Mouse (Mus musculus) erythroblast, adult 5-6 weeks (primary cell): ENCODE results near the gene Gm20388. TPM values are rescaled to one million over a fixed set of nuclear protein-coding genes. Genes with fewer than 3 reads are reported as not detected.
A peak's percentile ranks its signal among the peaks of the same experiment; 100 is the strongest.
"Not testable (repeated sequence)": the region's sequence is repeated elsewhere in the genome, so short reads cannot be mapped to it uniquely, and the experiment has no call there.

Experiments
- ATAC-seq: replicated peaks from 2 replicates; pipeline ENCODE4 v1.8.0; 2016; ENCODE audit warnings: moderate number of reproducible peaks, mild to moderate bottlenecking, moderate TSS enrichment, inconsistent platforms; ENCODE audit not compliant: poor library complexity, low FRiP score, severe bottlenecking
- total RNA-seq, 2 experiments: library from RNA; stranded (forward) in 1 of 2; stranded (reverse) in 1 of 2; fragments of 150-400 nt in 1 of 2; fragments of 200-764, 138-1000 nt in 1 of 2; gene quantifications; 2 replicates each; pipeline versions ENCODE4 v1.2.3 to v1.2.4; 2015 to 2017; ENCODE audit warnings: low replicate concordance in 2 of 2

The Gm20388 gene
- total RNA-seq, 2 experiments from 2014 or later, result 2.9 to 7.8 TPM

- peak; percentile 85 for ATAC-seq
Observed at GRCm38 (mm10) chr8:124019782-124020181, 4109.1 kb downstream of the Gm20388 start.

GRCm38 (mm10) chr8:124020439-124021236 is 4110.0 kb downstream of the Gm20388 start:
- ATAC-seq, result peak; percentile 48

DNA sequence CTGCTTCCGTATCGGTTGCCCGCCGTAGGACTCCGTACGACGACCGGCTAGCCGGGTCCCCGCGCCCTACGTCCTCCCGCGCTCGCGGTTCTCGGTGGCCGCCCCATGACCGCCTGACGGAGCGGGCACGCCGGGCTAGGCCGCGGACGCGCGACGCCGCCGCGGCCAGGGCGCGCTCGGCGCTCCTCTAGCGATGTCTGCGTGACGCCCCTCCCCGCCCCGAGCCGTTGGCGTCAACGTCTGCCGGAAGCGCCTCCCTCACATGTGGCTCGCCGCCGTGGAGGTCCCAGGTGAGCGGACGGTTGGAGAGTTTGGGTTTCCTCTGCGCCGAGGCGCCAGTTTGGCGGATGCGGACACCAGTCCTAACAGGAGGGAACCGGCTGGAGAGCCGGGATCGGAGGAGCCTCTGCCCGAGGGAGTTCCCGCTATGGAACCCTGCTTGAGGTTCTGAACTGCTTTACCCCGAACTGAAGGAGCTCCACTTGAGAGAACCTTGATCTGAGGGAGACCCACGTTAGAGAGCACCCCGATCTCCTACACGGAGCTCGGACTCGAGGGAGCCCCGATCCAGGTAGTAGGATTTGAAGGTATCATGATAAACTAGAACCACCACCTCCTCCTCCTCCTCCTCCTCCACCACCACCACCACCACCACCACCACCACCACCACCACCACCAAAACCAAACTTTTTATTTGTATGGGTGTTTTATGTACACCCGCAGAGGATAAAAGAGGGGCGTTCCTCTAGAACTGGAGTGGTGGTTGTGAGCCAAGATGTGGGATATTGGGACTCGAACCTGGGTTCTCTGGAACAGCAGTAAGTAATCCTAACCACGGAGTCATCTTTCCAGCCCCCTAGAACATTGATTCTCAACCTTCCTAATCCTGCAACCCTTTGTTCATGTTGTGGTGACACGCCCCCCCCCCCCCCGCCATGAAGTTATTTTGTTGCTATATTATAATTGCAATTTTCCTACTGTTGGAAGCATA is 4110.9 kb downstream of the Gm20388 start, which contains the start of the genes Taf5l and Urb2:
Gene Taf5l, minus strand, starts transcription at position 161 of the 991 bp plus-strand sequence.
Gene Urb2, plus strand, starts transcription at position 272 of the 991 bp plus-strand sequence.
- peak; percentile 81 for ATAC-seq

DNA sequence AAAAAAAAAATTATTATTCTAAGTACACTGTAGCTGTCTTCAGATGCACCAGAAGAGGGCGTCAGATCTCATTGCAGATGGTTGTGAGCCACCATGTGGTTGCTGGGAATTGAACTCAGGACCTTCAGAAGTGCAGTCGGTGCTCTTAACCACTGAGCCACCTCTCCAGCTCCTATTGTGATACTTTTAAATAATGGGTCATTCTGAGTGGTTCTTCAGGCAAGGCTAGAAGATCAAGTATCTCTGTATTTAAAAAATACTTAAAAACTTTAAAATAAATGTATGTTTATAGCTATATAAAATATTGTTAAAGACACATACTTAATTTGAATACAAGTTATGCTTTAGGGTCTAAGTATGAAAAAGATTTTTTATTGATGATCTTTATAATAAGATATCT is 4115.6 kb downstream of the Gm20388 start:
- not testable (repeated sequence) for ATAC-seq

- no peak for ATAC-seq
Observed at GRCm38 (mm10) chr8:124027831-124028230, 4117.2 kb downstream of the Gm20388 start.

- ATAC-seq, result no peak
Observed at GRCm38 (mm10) chr8:124033400-124033799, 4122.8 kb downstream of the Gm20388 start.

- no peak for ATAC-seq
Observed at GRCm38 (mm10) chr8:124038121-124038520, 4127.5 kb downstream of the Gm20388 start.

GRCm38 (mm10) chr8:124039351-124039750 is 4128.7 kb downstream of the Gm20388 start:
- no peak for ATAC-seq

DNA sequence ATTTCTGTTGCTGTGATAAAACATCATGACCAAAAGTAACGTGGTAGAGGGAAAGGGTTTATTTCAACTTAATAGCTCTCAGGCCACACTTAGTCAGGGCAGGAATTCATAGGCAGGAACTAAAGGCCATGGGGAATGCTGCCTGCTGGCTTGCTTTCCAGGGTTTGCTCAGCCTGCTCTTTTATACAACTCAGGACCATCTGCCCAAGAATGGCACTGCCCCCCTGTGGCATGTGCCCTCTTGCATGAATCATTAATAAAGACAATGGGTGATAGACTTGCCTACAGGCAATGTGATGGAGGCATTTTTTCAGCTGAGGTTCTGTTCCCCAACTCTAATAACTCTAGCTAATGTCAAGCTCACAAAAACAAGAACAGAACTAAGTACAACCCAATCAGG is 4131.6 kb downstream of the Gm20388 start:
- ATAC-seq, result no peak

GRCm38 (mm10) chr8:124044421-124044820 is 4133.8 kb downstream of the Gm20388 start:
- ATAC-seq, result no peak

DNA sequence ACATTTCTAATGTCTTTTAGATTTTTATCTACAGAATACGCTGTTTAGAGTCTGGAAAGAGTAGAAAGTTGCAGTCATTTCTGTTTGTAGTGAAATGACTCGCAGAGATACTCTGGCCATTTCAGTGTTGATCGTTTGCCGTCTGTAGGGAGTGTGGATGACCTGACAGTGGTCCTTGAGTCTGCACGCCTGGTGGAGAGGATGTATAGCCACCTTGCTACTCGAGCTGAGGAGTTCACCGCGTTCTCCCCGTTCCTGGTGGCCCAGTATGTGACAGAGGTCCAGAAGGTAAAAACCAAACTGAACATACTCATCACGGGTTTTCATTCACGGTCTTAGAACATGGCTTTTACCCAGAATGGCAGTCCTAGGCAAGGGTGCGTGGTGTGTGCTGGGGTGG is 4134.3 kb downstream of the Gm20388 start:
- no peak for ATAC-seq

DNA sequence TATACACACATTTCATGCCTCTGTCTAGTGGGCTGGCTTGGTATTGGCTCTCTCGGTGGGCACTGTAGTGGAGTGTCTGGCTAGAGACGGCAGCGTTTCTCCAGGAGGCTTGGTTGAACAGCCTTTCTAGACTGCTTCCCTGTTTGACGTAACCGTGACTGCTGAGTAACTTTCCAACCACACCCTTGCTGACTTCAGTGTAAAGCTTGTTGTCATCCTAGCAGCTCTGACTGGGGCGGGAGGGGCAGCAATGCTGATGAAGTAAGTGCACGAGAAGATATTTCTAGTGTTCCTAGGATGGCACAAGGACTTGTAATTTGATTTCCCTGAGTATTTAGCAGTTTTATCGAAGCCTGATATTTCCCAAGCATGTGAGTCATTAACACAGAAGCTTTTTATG is 4135.2 kb downstream of the Gm20388 start:
- ATAC-seq, result peak; percentile 81

- peak; percentile 79 for ATAC-seq
Observed at GRCm38 (mm10) chr8:124052110-124052509, 4141.5 kb downstream of the Gm20388 start.

- no peak for ATAC-seq
Observed at GRCm38 (mm10) chr8:124052568-124052967, 4141.9 kb downstream of the Gm20388 start.

DNA sequence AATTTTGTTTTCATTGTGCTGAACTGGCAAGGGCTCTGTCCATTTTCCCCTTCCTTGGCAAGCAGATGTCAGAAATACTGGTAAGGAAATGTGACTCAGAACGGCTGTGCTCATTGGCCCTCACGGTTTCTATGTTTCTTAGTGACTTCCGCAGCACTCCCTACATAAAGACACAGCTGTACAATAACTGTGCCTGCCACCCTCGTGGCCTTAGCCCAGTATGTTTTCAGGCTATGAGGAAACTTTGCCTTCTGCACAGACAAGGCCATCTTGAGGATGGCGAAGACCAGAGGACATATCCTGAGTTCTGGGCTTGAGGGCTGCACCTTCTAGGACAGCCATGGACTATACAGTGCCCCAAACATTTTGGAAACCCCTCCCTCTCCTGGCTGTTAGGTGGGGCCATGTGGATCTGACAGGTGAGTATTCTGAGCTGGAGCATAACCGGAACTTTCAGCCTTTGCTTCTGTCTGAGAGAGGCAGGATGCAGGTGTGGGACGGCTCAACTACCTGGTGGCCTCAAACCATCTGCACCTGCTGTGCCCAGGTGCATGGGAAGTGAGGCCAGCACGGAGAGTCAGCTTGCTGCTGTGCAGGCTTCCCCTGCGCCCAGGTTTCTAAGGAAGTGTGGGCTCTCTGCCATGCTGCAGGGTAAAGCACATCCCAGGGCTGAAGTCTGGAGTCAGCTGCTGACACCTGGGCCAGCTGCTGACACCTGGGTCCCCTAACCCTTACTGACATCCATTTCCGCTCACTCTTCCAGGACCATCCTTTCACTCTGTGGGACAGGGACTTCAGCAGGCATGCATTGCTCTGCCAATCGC is 4146.4 kb downstream of the Gm20388 start:
- no peak for ATAC-seq

DNA sequence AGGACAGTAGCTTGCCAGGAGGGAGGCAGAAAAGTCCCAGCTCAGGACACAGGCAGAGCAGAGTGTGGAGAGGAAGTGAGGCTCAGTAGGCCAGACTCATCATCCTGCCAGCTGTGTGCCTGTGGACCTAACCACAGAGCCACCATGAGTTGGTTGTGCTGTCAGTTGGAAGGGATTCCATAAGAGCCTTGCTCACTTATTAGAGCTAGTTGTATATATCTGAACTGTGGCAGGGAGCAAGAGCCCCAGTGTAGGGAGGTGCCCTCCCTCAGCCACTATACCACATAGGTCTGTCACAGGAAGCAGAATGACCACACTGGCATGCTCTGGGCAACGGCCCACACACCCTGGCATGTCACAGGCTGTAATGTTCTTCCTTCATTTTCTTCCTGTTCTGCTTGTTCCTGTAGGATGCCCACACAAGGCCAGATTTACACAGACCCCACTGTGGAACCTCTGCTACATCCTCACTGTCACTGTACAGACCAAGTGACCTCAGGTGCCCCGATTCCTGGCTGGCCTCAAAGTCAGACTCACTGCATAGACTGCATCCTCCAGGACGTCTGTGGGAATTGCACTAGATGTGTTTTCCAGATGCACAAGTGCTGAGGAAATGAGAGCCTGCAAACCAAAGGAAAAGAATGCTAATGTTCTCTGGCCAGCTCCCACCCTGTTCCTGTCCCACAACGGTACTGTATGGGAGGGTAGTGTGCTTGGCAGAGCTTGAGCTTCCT is 4155.9 kb downstream of the Gm20388 start:
- ATAC-seq, result no peak; the same call in 1 of the 2 replicates

GRCm38 (mm10) chr8:124067059-124067750 is 4156.6 kb downstream of the Gm20388 start:
- ATAC-seq, result no peak
